Mouse (Mus musculus): ENCODE data around the gene Srgap2.
"Not testable (repeated sequence)": the region's sequence is repeated elsewhere in the genome, so short reads cannot be mapped to it uniquely, and the experiment has no call there.

The Srgap2 gene

GRCm38 (mm10) chr1:131252516-131253250 is 274.5 kb downstream of the Srgap2 start:
- not testable (repeated sequence) for DNase-seq (ENCODE audit: extremely low read depth, insufficient read length, low spot score)

GRCm38 (mm10) chr1:131246433-131247395 is 280.4 kb downstream of the Srgap2 start:
- DNase-seq (ENCODE audit: extremely low read depth, insufficient read length, low spot score), result no peak

- DNase-seq (ENCODE audit: extremely low read depth, insufficient read length, low spot score), result peak; percentile 68
These were observed 281.2 kb downstream of the Srgap2 start for GRCm38 (mm10) chr1:131245926-131246325.

GRCm38 (mm10) chr1:131245089-131245856 is 281.9 kb downstream of the Srgap2 start, which contains the start of gene Rassf5:
Gene Rassf5 (minus strand): TSS chr1:131245258.
- DNase-seq (ENCODE audit: extremely low read depth, insufficient read length, low spot score), result peak; percentile 88

- DNase-seq (ENCODE audit: extremely low read depth, insufficient read length, low spot score), result no peak
These were observed 282.5 kb downstream of the Srgap2 start for GRCm38 (mm10) chr1:131244536-131245088.

GRCm38 (mm10) chr1:131242956-131243355 is 284.2 kb downstream of the Srgap2 start:
- no peak for DNase-seq (ENCODE audit: extremely low read depth, insufficient read length, low spot score)

- no peak for DNase-seq (ENCODE audit: extremely low read depth, insufficient read length, low spot score)
These were observed 287.5 kb downstream of the Srgap2 start for GRCm38 (mm10) chr1:131239576-131240193.

- peak; percentile 90 for DNase-seq (ENCODE audit: extremely low read depth, insufficient read length, low spot score)
These were observed 288.2 kb downstream of the Srgap2 start for GRCm38 (mm10) chr1:131238931-131239381.

GRCm38 (mm10) chr1:131236077-131236476 is 291.1 kb downstream of the Srgap2 start:
- DNase-seq (ENCODE audit: extremely low read depth, insufficient read length, low spot score), result no peak

Measured in 3134 (cell line).